Mouse (Mus musculus) layer of hippocampus, postnatal 25 days (tissue): ENCODE measurements at regions not wholly inside any gene's neighbourhood (a gene's known extent, or its start where the extent isn't known, plus 50 kb on each side); places are given as distances from the start of the nearest gene placed in this dataset.
A peak's percentile ranks its signal among the peaks of the same experiment; 100 is the strongest.

Experiments
- DNase-seq, 2 experiments: peaks; one replicate each; pipeline ENCODE4 v3.0.0; 2022; ENCODE audit warnings: mixed read lengths in 2 of 2, low spot score in 1 of 2; ENCODE audit errors: extremely low spot score in 1 of 2

GRCm38 (mm10) chr8:9050740-9051475 is 360.6 kb upstream of the Arglu1 start:
- DNase-seq: no peak

- DNase-seq: no peak
Measured at GRCm38 (mm10) chr8:9048116-9048515, 357.8 kb upstream of the Arglu1 start.

- no peak for DNase-seq
Measured at GRCm38 (mm10) chr8:9042835-9043792, 352.8 kb upstream of the Arglu1 start.

GRCm38 (mm10) chr8:9029156-9029555 is 338.8 kb upstream of the Arglu1 start:
- no peak for DNase-seq

DNA sequence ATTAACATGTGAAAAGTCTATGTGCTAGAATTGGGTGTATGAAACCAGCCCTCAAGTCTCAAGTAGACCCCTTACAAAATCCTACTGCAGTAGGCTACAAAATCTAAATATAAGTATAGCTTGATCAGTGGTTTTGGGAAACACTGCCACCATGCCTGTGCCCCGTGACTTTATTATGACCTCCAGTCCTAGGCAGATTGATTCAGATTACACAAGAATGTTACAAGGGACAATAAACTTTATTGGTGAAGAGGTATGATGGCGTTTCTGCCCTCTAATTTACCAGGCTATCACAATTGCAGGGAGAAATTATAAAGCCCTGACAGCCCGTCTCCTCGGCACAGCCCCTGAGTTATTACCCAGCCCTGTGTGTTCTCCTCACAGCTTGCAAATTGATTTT is 337.4 kb upstream of the Arglu1 start:
- DNase-seq: no peak

- DNase-seq: no peak
Measured at GRCm38 (mm10) chr8:9025872-9026271, 335.6 kb upstream of the Arglu1 start.

DNA sequence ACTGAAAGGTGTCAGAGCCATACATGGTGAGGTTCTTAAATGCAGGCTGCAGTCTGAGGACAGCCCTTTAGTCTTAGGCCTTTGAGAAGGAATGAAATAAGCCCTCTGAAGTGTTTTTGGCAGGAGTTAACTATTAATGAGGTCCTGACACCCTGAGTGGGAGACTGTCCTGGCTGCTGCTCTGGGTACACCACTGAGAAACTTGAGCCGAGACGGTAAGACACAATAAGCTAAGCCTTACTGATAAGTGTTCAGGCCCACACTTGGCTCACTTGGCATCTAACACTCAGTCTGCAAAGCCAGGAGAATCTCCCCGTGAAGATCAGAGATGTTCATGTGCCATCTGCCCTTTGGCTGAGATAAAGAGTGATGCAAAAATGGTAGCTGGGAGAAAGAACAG is 335.1 kb upstream of the Arglu1 start:
- no peak for DNase-seq

GRCm38 (mm10) chr8:9020744-9021143 is 330.4 kb upstream of the Arglu1 start:
- DNase-seq: no peak

DNA sequence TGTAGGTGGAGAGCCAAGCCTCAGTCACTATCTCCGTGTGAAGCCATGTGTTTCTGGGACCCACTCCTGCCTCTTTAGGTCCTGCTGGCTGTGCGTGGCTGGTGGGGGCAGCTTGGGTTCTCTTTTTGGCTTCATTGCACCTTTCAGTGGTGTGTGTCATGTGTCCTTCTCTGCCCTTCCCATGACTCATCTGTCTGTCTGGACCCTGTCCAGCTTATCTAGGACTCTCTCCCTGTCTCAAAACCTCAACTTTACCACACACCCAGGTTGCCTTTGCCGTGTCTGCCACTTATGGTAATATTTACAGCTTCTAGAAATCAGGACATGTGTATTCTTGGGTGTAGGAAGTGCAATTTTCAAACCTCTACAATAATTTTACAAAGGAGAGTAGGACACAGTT is 329.9 kb upstream of the Arglu1 start:
- no peak for DNase-seq

- no peak for DNase-seq
Measured at GRCm38 (mm10) chr8:9011785-9012510, 321.6 kb upstream of the Arglu1 start.

- no peak for DNase-seq
Measured at GRCm38 (mm10) chr8:9008006-9008780, 317.9 kb upstream of the Arglu1 start.

GRCm38 (mm10) chr8:8999914-9000313 is 309.6 kb upstream of the Arglu1 start:
- no peak for DNase-seq

DNA sequence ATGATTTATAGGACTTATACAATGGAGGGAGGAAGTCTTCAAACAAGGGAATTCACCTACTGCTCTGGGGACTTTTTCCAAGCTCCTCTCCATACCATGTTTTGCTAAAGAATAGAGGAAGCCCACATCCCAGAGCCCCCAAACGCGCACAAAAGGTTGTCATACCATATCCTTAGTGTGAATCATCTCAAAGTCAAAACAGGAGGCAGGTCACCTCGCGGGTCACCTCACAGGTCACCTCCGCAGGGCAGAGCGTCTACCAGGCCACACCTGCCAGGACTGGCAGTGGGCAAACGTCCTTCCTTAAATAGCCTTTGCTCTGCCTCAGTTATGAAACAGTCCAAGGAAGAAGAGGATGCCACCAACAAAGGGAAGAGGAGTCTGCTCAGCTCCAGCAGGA is 307.3 kb upstream of the Arglu1 start:
- DNase-seq: no peak

DNA sequence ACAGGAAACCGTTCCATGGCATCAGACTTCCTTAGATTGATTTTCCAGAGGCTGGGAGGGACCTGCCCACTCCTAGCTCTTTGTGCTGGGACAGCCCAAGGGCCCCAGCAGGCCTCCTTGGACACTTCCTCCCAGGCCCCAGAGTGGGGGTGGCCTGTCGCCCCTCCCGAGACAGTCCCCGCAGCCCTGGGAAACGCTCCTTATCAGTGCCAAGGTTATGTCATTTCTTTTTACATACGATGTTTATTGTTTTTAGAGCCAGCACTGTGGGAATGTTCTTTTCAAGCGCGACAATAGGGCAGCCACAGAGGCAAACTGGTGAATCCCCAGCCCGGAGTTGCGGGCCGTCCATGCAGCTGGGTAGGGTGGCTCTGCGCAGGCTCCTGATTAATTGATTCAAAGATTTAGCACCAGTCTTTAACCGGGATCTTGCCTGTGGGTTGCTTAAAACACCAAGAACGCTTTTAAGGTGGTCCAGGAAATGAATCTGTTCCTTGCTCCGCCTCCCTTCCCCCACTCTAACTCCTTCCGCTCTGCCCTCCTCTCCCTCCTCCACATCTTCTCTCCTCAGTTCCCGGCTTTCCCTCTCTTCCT is 304.4 kb upstream of the Arglu1 start:
- peak in 1 of 2 experiments; percentile 26 for DNase-seq

GRCm38 (mm10) chr8:8994008-8994407 is 303.7 kb upstream of the Arglu1 start:
- DNase-seq: no peak

DNA sequence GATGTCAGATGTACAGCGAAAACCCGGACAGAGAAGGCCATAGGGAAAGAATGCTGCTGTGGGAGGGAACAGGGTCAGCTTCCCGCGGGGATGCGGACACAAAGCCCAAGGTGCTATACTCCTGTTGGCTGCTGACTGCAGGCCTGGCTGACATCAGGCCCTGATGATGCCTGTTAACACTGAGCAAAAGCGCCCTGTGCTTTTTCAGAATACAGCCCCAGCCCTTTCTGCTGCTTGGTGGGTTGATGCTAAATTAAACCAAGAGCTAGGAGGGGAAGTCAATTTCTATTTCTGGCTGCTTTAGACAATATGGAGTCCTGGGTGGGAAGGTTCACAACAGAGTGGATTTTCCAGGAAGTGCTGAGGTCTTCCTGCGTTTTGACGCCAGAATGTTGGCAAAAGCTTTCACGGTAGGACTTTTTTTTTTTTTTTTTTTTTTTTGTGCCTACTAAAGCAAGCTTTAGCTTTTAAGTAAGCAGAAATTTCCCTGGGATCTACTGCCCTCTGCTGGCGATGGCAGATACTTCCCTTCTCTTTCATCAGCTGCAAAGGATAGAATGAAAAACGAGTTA is 302.2 kb upstream of the Arglu1 start:
- peak; percentile 64 to 92 for DNase-seq

GRCm38 (mm10) chr8:8991026-8991425 is 300.7 kb upstream of the Arglu1 start:
- DNase-seq: no peak

GRCm38 (mm10) chr8:8986068-8986467 is 295.7 kb upstream of the Arglu1 start:
- DNase-seq: no peak

DNA sequence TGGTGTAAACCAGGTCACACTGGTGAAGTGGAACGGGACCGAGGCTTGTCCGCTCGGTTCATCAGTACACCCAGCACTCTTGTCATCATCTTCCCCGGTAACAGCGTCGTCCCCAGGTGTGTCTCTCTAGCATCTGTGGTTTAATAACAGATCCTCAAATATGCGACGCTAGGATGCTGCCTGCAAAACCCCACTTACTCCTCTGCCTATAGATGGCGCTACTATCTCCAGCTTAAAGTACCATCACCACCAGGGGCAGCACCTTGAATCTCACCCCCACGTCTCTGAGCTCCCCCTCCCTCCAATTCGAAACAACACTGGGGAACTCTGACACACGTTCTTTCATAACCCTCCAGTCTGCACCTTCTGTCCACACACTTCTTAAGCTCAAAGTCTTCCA is 295.1 kb upstream of the Arglu1 start:
- DNase-seq: no peak
